Mouse (Mus musculus): ENCODE data around the gene Efcab9. TPM values are rescaled to one million over a fixed set of nuclear protein-coding genes. Genes with fewer than 3 reads are reported as not detected.

Gene Efcab9
- total and polyA plus RNA-seq, 3 experiments, result 0.77 to 1.3 TPM; not detected in 1

DNA sequence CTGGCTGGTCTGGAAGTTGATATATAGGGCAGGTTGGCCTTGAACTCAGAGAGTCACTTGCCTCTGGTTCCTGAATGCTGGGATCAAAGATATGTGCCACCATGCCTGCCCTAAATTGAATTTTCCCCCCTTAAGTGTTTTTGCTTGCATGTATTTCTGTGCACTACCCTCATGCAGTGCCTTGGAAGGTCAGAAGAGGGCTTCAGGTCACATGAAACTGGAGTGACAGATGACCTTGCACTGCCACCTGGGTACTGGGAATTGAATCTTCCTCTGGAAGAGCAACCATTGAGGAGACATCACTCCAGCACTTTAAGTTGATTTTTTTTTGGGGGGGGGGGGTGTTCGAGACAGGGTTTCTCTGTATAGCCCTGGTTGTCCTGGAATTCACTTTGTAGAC, 1.7 kb downstream of the Efcab9 start:
- peaks cover 0 to 14% of the 10 kb centered on the region in 2 experiments; a peak in 2 of 4 replicates for H3K4me1 ChIP-seq (ENCODE audit: control insufficient read depth in 1 of 2, insufficient read depth in 2 of 2, low read length in 2 of 2)
- H3K9me3 ChIP-seq (replicated peaks; ENCODE audit: insufficient read depth, low read length), result no peaks in the 10 kb centered on the region
- peak; percentile 44 for DNase-seq (ENCODE audit: low read depth, low spot score)
- no peak overlapping the region for H3K9ac ChIP-seq (ENCODE audit: control insufficient read depth, low read depth, low read length, poor library complexity, severe bottlenecking)
- peaks cover 8% of the 10 kb centered on the region for H3K79me2 ChIP-seq (ENCODE audit: control insufficient read depth, insufficient read depth, low read length, poor library complexity)
- no peak overlapping the region for H3K4me3 ChIP-seq (ENCODE audit: control insufficient read depth in 1 of 2, insufficient read depth in 1 of 2, low read depth in 2 of 2, low read length in 2 of 2)
- H3K27ac ChIP-seq (ENCODE audit: control insufficient read depth, low read depth, low read length), result no peak overlapping the region
- H3K27me3 ChIP-seq (ENCODE audit: control insufficient read depth in 1 of 2, insufficient read depth in 2 of 2, low read length in 2 of 2), result no peaks in the 10 kb centered on the region
- TF ChIP-seq MYC (IDR thresholded peaks at IDR 0.05; ENCODE audit: low read depth, low read length) (no peak), POLR2AphosphoS2 (IDR thresholded peaks at IDR 0.05; ENCODE audit: low read length) (no peak), CTCF (IDR thresholded peaks at IDR 0.05 in 2 of 3, conservative IDR thresholded peaks at IDR 0.05 in 1 of 3; ENCODE audit: control insufficient read depth in 1 of 3, insufficient read depth in 1 of 3, low read depth in 2 of 3, low read length in 3 of 3, poor library complexity in 1 of 3, severe bottlenecking in 1 of 3) (peak in 2 of 3 experiments; percentile 26 to 59; a peak in 4 of 6 replicates), TAL1 (IDR thresholded peaks at IDR 0.05; ENCODE audit: low read length) (no peak), SMC3 (IDR thresholded peaks at IDR 0.05; ENCODE audit: low read depth, low read length) (peak; percentile 58), EP300 (IDR thresholded peaks at IDR 0.05; ENCODE audit: low read depth in 1 of 2, low read length in 2 of 2) (no peak), RAD21 (IDR thresholded peaks at IDR 0.05; ENCODE audit: low read depth, low read length) (peak; percentile 57)
- peaks cover 0 to 7% of the 10 kb centered on the region in 2 experiments; a peak in 2 of 4 replicates for H3K36me3 ChIP-seq (ENCODE audit: control insufficient read depth in 1 of 2, insufficient read depth in 2 of 2, low read length in 2 of 2)

DNA sequence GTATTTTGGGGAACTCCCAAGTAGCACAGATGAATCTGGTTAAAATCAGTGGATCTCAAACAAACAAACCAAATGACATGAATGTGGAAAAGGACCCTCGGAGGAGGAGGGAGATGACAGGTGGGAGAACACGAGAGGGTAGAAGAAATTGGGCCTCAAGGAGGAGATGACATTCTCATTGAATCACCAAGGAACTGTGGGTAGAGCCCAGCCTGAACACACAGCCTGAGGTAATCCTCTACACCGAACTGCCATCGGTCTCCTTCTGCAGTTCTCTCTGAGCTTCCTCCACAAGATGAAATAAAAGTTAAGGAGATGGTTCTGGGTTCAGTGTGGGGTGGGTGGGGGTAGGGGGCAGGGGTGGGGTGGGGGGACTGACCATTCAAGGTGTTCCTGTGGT, 4.9 kb downstream of the Efcab9 start:
- Histone ChIP-seq H3K4me1 (ENCODE audit: control insufficient read depth in 1 of 2, insufficient read depth in 2 of 2, low read length in 2 of 2) (peaks cover 0 to 4% of the 10 kb centered on the region in 2 experiments; a peak in 2 of 4 replicates), H3K27me3 (ENCODE audit: control insufficient read depth in 1 of 2, insufficient read depth in 2 of 2, low read length in 2 of 2) (no peaks in the 10 kb centered on the region), H3K79me2 (ENCODE audit: control insufficient read depth, insufficient read depth, low read length, poor library complexity) (no peaks in the 10 kb centered on the region), H3K9me3 (replicated peaks; ENCODE audit: insufficient read depth, low read length) (no peaks in the 10 kb centered on the region), H3K36me3 (ENCODE audit: control insufficient read depth in 1 of 2, insufficient read depth in 2 of 2, low read length in 2 of 2) (peaks cover 0 to 4% of the 10 kb centered on the region in 2 experiments; a peak in 2 of 4 replicates), H3K9ac (ENCODE audit: control insufficient read depth, low read depth, low read length, poor library complexity, severe bottlenecking) (no peak overlapping the region), H3K27ac (ENCODE audit: control insufficient read depth, low read depth, low read length) (no peak overlapping the region), H3K4me3 (ENCODE audit: control insufficient read depth in 1 of 2, insufficient read depth in 1 of 2, low read depth in 2 of 2, low read length in 2 of 2) (no peak overlapping the region)
- TF ChIP-seq MAFK (IDR thresholded peaks at IDR 0.05; ENCODE audit: borderline replicate concordance, low read depth, low read length), result no peak
- TF ChIP-seq ETS1 (IDR thresholded peaks at IDR 0.05; ENCODE audit: low read depth, low read length), result no peak
- no peak for TF ChIP-seq CHD1 (IDR thresholded peaks at IDR 0.05; ENCODE audit: low read depth, low read length)
- TF ChIP-seq NRF1 (IDR thresholded peaks at IDR 0.05; ENCODE audit: insufficient read depth, low read depth, low read length, poor library complexity, severe bottlenecking), result no peak
- no peak for TF ChIP-seq USF2 (IDR thresholded peaks at IDR 0.05; ENCODE audit: borderline replicate concordance in 1 of 2, insufficient read depth in 1 of 2, low read depth in 1 of 2, low read length in 2 of 2)
- no peak for TF ChIP-seq HCFC1 (IDR thresholded peaks at IDR 0.05; ENCODE audit: low read depth, low read length)
- no peak for TF ChIP-seq CHD2 (IDR thresholded peaks at IDR 0.05; ENCODE audit: low read length)
- TF ChIP-seq TCF12 (IDR thresholded peaks at IDR 0.05; ENCODE audit: low read depth, low read length), result no peak
- TF ChIP-seq RCOR1 (IDR thresholded peaks at IDR 0.05; ENCODE audit: low read depth, low read length), result no peak
- no peak for DNase-seq (ENCODE audit: low read depth, low spot score)

All from MEL (cell line).